Mouse (Mus musculus): ENCODE data around the gene Ifng.

DNA sequence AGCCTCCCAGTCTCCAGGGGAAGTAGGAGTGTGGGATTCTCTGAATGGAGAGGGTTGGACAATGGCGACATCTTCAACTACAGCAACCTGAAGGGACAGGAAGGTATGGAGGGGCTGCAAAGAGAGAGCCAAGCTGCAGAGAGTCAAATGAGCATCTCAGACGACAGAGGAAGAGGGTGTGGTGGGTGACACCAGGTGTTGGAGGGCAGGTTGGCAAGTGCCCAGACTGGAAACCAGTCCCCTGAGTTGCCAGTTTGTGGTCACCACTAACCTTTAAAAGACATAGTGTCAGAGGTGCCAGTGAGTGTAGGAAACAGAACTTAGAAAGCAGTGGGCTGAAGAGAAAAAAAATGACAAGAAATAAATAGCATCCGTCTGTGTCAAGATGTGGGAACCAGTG is 28.2 kb downstream of the Ifng start:
- no peak for TF ChIP-seq GATA1 (IDR thresholded peaks at IDR 0.05; ENCODE audit: low read length)
- TF ChIP-seq TAL1 (IDR thresholded peaks at IDR 0.05; ENCODE audit: low read length): no peak
